Mouse (Mus musculus) erythroblast, embryonic 14.5 days (primary cell): ENCODE results near the gene Ebp.

Experiments used
- GATA1 ChIP-seq: IDR thresholded peaks from 2 replicates; pipeline ENCODE4 v1.6.1; 2012; ENCODE audit warnings: low read length, inconsistent platforms, mixed read lengths
- TAL1 ChIP-seq: IDR thresholded peaks from 3 replicates; pipeline ENCODE4 v1.6.1; 2012; ENCODE audit warnings: low read length, inconsistent platforms, mixed read lengths

- no peak for TF ChIP-seq TAL1
- no peak for TF ChIP-seq GATA1
These were observed at the start of gene Ebp for GRCm38 (mm10) chrX:8193419-8193723.
